Mouse (Mus musculus) liver, embryonic 14.5 days (tissue): ENCODE data around the gene Upk1a. TPM values are rescaled to one million over a fixed set of nuclear protein-coding genes. Genes with fewer than 3 reads are reported as not detected.

Source experiments
- ATAC-seq: fragments of 200-750 bp; cut with Nextera tagmentation; 2 replicates; pipeline ENCODE4 v1.8.0; 2017; ENCODE audit warnings: moderate number of reproducible peaks, mild to moderate bottlenecking, moderate library complexity; ENCODE audit not compliant: insufficient read depth
- DNase-seq, 3 experiments: peaks; one replicate each; pipeline ENCODE4 v3.0.0-alpha.2; 2012 to 2013; ENCODE audit warnings: low read depth in 3 of 3, low spot score in 3 of 3
- H3K27ac ChIP-seq: fragments of 300-500 bp; sonication (generic); 2 replicates; pipeline ENCODE4 v1.5.1; 2014; ENCODE audit warnings: moderate library complexity, mild to moderate bottlenecking, control low read depth, inconsistent platforms
- H3K27me3 ChIP-seq: fragments of 300-500 bp; sonication (generic); 2 replicates; pipeline ENCODE4 v1.6.1; 2014; ENCODE audit warnings: mild to moderate bottlenecking, low read length, moderate library complexity; ENCODE audit not compliant: control insufficient read depth, insufficient read depth
- H3K36me3 ChIP-seq: fragments of 300-500 bp; sonication (generic); replicated peaks from 2 replicates; pipeline ENCODE4 v1.6.1; 2014; ENCODE audit warnings: low read depth; ENCODE audit not compliant: control insufficient read depth, insufficient read depth
- H3K4me1 ChIP-seq, 2 experiments: fragments of 200-500 bp in 1 of 2; fragments of 300-500 bp in 1 of 2; sonication (generic) in 1 of 2; replicated peaks; 2 replicates each; pipeline ENCODE4 v1.6.1; 2012 to 2014; ENCODE audit warnings: antibody characterized with exemption in 1 of 2, inconsistent platforms in 1 of 2, low read length in 1 of 2; ENCODE audit not compliant: control insufficient read depth in 2 of 2, insufficient read depth in 2 of 2
- H3K4me2 ChIP-seq: fragments of 300-500 bp; sonication (generic); 2 replicates; pipeline ENCODE4 v1.6.1; 2014; ENCODE audit warnings: low read depth, mild to moderate bottlenecking, control low read depth, moderate library complexity
- H3K4me3 ChIP-seq, 2 experiments: fragments of 200-500 bp in 1 of 2; fragments of 300-500 bp in 1 of 2; sonication (generic) in 1 of 2; 2 replicates each; pipeline ENCODE4 v1.5.1; 2012 to 2014; ENCODE audit warnings: low read depth in 2 of 2, low read length in 2 of 2, mild to moderate bottlenecking in 2 of 2, control low read depth in 1 of 2, inconsistent platforms in 1 of 2, moderate library complexity in 1 of 2; ENCODE audit not compliant: insufficient read depth in 1 of 2
- H3K9ac ChIP-seq: fragments of 300-500 bp; sonication (generic); replicated peaks from 2 replicates; pipeline ENCODE4 v1.6.1; 2014; ENCODE audit warnings: mild to moderate bottlenecking, control low read depth, moderate library complexity
- H3K9me3 ChIP-seq: fragments of 300-500 bp; sonication (generic); 2 replicates; pipeline ENCODE4 v1.6.1; 2016; ENCODE audit warnings: low read length, mixed read lengths; ENCODE audit not compliant: control insufficient read depth
- CTCF ChIP-seq: IDR thresholded peaks from 2 replicates; pipeline ENCODE4 v1.5.1; 2016; ENCODE audit warnings: antibody characterized with exemption, low read depth, control low read depth
- EP300 ChIP-seq: IDR thresholded peaks from 2 replicates; pipeline ENCODE4 v1.6.1; 2016; ENCODE audit warnings: antibody characterized with exemption, low read depth
- WGBS: fragments of 180-500 bp; shearing (Covaris S2); extraction: QIAGEN DNeasy Blood & Tissue Kit; methylation state at CpG from one replicate; pipeline ENCODE4 v1.1.7; 2014; ENCODE audit not compliant: insufficient replicate concordance; 5-methylcytosine and 5-hydroxymethylcytosine counted together
- polyA plus RNA-seq, 2 experiments: library from polyadenylated mRNA; depleted of rRNA in 1 of 2; stranded (reverse) in 1 of 2; unstranded in 1 of 2; fragments of >200 nt; fragmentation: Nextera tagmentation in 1 of 2; extraction: Ambion mirVana in 1 of 2; gene quantifications; 2 replicates each; pipeline versions ENCODE4 v1.2.1 to v1.2.3; 2012 to 2014

Upk1a gene
- polyA plus RNA-seq, 2 experiments, result 0.29 TPM; not detected in 1

DNA sequence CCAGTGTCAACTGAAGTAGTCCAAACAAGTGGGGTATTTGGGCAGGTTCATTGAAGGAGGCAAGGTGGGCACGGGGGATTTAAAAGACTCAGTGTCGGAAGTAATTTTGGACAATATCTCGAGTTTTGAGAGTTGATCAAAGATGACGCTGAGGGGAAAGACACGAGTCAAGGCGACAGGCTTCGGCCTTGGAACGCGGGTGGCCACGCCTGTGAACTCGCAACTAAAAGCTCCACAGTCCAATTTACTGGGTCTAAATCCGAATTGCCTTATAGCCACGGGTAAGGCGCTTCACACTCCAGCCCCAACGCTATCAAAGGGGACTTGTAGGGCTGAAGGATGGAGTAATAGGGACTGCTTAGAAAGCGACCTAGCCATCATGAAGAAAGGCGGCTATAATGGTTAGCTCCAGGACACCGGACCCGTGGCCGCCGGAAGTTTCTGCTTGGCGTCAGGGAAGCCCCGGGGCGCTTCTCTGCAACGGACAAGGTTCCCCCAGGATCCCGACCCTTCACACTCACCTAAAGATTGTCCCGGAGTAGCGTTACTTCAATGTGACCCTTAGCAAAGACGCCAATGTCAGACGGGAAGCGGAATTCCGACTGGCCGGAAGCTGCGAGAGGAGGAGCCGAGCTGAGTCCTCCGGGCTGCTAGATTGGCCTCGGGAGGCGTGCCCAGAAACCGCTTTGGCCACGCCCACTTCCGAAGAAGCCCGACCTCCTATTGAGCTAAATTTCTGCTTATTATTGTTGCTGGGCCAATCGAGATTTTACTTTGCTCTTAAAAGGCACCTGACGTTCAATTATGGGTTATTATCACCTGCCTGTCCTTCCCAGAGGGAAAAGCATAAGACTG is 13.1 kb upstream of the Upk1a start, which contains the start of gene Cox6b1:
Cox6b1 (minus strand) TSS at position 622 of the 855 bp plus-strand sequence.
- Histone ChIP-seq H3K27ac (peak within 1 kb of the TSS; percentile 23), H3K9ac (peak within 1 kb of the TSS; percentile 86), H3K27me3 (no peaks in the 10 kb centered on the region; the same call in 1 of the 2 replicates), H3K4me3 (peak within 1 kb of the TSS; percentile 80 to 99), H3K4me1 (peaks cover 4 to 12% of the 10 kb centered on the region in 2 experiments; a peak in 3 of 4 replicates), H3K9me3 (no peaks in the 10 kb centered on the region), H3K4me2 (peak within 1 kb of the TSS; percentile 84), H3K36me3 (peaks cover 23% of the 10 kb centered on the region)
- TF ChIP-seq EP300 (no peak), CTCF (no peak)
- peak; percentile 90 for ATAC-seq
- WGBS, result 2% methylated on average over 44 of the region's 44 CpGs
- peak; percentile 82 to 84 (median 83) for DNase-seq

DNA sequence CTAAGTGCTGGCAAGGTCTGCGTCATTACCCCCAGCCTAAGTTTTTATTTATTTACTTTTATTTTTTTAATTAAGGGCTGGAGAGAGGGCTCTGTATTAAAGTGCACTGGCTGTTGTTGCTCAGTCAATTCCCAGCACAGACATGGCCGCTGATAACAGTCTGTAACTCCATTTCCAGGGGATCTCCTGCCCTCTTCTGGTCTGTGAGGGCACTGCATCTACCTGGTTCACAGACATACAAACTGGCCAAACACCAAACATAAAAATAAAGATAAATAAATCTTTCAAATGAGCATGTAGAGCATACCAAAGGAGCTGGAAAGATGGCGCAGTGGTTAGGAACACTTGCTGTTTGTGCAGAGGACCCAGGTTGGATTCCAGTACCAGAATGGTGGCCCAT is 6.6 kb upstream of the Upk1a start:
- H3K27ac ChIP-seq, result no peak overlapping the region
- H3K36me3 ChIP-seq, result peaks cover 36% of the 10 kb centered on the region
- ATAC-seq, result no peak
- peak in 1 of 3 experiments; percentile 36 for DNase-seq
- WGBS, result 66% methylated on average over 3 of the region's 3 CpGs
- no peak overlapping the region for H3K9ac ChIP-seq
- TF ChIP-seq EP300 (no peak), CTCF (peak; percentile 77)
- H3K27me3 ChIP-seq, result no peaks in the 10 kb centered on the region
- H3K4me2 ChIP-seq, result no peak overlapping the region
- H3K4me3 ChIP-seq, result no peak overlapping the region
- peaks cover 0 to 7% of the 10 kb centered on the region in 2 experiments; a peak in 2 of 4 replicates for H3K4me1 ChIP-seq
- H3K9me3 ChIP-seq, result no peaks in the 10 kb centered on the region

DNA sequence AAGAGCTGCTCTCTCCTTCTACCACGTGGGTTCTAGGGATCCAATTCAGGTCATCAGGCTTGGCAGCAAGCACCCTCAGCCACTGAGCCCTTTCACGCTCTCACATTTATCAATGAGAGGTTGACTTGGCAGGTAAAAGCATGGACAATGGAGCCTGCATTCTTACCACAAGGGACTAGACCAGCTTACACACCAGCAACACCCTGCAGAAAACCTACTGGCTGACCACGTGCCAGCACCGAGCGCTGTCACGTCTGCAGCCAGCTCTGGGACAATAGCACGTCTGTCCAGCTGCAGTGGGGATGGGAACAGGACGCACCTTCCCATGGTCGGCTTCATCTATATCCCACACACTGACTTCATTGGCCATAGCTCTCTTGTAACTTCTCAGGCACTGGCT is 6.0 kb upstream of the Upk1a start:
- Histone ChIP-seq H3K4me3 (no peak overlapping the region), H3K4me2 (no peak overlapping the region), H3K4me1 (peaks cover 0 to 7% of the 10 kb centered on the region in 2 experiments; a peak in 2 of 4 replicates), H3K9me3 (no peaks in the 10 kb centered on the region), H3K9ac (no peak overlapping the region), H3K36me3 (peaks cover 30% of the 10 kb centered on the region), H3K27ac (no peak overlapping the region), H3K27me3 (no peaks in the 10 kb centered on the region)
- DNase-seq, result no peak
- 94% methylated on average over 9 of the region's 9 CpGs for WGBS
- ATAC-seq, result no peak
- no peak for TF ChIP-seq CTCF

DNA sequence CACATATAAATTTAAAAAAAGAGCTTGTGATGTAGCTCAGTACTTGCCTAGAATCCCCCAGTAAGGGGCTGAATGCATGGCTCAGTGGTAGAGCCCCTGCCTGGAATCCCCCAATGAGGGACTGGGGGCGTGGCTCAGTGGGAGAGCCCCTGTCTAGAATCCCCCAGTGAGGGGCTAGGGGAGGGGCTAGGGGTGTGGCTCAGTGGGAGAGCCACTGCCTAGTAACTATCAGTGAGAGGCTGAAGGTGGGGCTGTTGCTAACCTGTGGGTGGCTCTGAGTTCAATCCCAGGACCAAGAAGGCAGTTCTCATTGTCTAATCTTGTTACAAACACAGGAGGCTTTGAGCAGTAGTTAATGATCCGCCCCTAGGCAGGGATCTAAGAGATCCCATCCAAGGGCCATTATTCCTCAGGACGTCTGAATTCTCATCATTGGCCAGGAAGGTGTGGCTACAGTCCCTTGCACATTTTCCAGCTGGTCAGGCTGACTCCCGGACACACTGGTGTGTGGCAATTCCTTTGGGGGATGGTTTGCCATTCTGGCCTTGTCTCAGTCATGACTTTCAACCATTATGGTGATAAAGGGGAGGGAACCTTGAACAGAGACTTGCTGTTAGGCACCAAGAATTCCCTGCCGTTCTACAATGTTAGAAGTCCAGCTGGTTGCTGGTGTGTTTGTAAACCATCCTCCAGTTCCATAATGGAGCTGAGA is 2.6 kb upstream of the Upk1a start:
- no peak overlapping the region for H3K27ac ChIP-seq

DNA sequence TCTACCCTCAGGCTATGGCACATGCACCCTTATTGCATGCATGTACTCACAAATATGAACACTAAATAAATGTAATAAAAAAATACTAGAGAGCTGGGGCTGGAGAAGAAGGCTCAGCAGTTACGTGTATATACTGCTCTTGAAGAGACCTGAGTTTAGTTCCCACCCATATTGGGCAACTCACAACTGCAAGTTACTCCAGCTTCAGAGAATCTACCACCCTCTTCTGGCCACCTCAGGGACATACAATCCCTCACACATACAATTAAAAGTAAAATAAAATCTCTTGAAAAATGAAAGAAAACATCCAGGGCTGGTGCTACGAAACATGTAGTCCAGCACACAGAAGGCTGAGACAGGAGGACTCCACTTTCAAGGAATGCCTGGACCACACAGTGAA is 1.8 kb upstream of the Upk1a start:
- Histone ChIP-seq H3K4me2 (no peak overlapping the region), H3K27ac (no peak overlapping the region), H3K4me1 (peaks cover 0 to 5% of the 10 kb centered on the region in 2 experiments; a peak in 2 of 4 replicates), H3K9ac (no peak overlapping the region), H3K4me3 (no peak overlapping the region), H3K36me3 (peaks cover 12% of the 10 kb centered on the region), H3K9me3 (no peaks in the 10 kb centered on the region), H3K27me3 (no peaks in the 10 kb centered on the region)
- ATAC-seq (no peak), DNase-seq (peak in 1 of 3 experiments; percentile 31)
- TF ChIP-seq EP300 (no peak), CTCF (peak; percentile 46)
- WGBS, result 51% methylated on average over 2 of the region's 2 CpGs

More for the DNA sequence above, 2.6 kb upstream of the Upk1a start:
- peaks cover 15% of the 10 kb centered on the region for H3K36me3 ChIP-seq
- no peak for DNase-seq
- no peak overlapping the region for H3K4me3 ChIP-seq
- H3K4me2 ChIP-seq, result no peak overlapping the region
- 42% methylated on average over 5 of the region's 5 CpGs for WGBS
- no peaks in the 10 kb centered on the region for H3K27me3 ChIP-seq
- TF ChIP-seq CTCF (no peak), EP300 (no peak)
- peaks cover 0 to 5% of the 10 kb centered on the region in 2 experiments; a peak in 2 of 4 replicates for H3K4me1 ChIP-seq
- no peaks in the 10 kb centered on the region for H3K9me3 ChIP-seq
- H3K9ac ChIP-seq, result no peak overlapping the region
- no peak for ATAC-seq
